8 mouse cellular contexts compared by ENCODE assay signal in the genomic region with DNA sequence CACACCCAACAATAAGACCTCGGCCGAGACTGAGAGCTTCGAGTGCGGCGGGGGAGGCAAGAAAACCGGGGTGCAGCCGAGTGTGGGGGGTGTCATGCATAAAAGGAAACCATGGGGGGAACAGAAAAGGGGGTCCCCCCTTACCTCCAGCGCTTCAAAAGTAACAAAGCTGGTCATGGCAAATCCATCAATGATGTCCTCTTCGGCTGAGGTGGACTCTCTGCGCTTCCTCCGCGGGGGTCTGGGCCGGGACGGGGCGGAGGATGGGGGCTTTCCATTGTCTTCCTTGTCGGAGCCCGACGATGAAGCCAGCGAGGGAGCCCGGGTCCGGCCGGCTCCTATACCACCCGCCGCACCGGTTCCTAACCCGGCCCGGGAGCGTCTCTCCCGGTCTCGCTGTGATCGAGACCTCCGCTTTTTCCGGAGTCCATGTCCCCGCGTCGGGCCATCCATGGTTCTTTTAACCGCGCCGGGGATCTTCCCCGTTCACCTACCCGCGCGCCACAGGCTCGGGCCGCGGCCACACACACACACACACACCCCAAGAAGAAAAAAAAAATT. TPM values are rescaled to one million over a fixed set of nuclear protein-coding genes. Genes with fewer than 3 reads are reported as not detected.
DNase-seq lines count a peak whose midpoint lies in the region; ATAC-seq lines count a peak whose summit lies in the region.

No protein-coding gene starts in this region.

- peak overlapping the region; percentile 85 for H3K9ac ChIP-seq in intestine, embryonic 14.5 days (ENCODE audit: low read length)
- H3K9ac ChIP-seq in liver, embryonic 13.5 days: peak overlapping the region; percentile 52

- peaks cover 64% of the 10 kb centered on the region for H3K27me3 ChIP-seq in megakaryocyte, embryonic 14.5 days (replicated peaks)
- H3K27me3 ChIP-seq in intestine, embryonic 14.5 days (replicated peaks; ENCODE audit: control insufficient read depth, insufficient read depth, low read length): no peaks in the 10 kb centered on the region
- peaks cover 54% of the 10 kb centered on the region for H3K27me3 ChIP-seq in liver, embryonic 13.5 days

- intact Hi-C loops in gastrocnemius, postnatal 14 days (cut with DNase I; ENCODE audit: low total_unique reads): no loop called here

- peaks cover 28% of the 10 kb centered on the region for H3K4me1 ChIP-seq in megakaryocyte, embryonic 14.5 days
- H3K4me1 ChIP-seq in intestine, embryonic 14.5 days (replicated peaks; ENCODE audit: control insufficient read depth, insufficient read depth, low read length): peaks cover 14% of the 10 kb centered on the region; the same call in 1 of the 2 replicates
- H3K4me1 ChIP-seq in liver, embryonic 13.5 days (replicated peaks): peaks cover 16% of the 10 kb centered on the region

- DNase-seq in cerebellum, adult 8-10 months: peak; percentile 41
- DNase-seq in gastrocnemius, postnatal 14 days: peak; percentile 25
- peak; percentile 77 for DNase-seq in intestine, embryonic 14.5 days (ENCODE audit: low spot score)
- DNase-seq in liver, embryonic 13.5 days: no peak
- peak; percentile 41 for DNase-seq in ovary, postnatal 36 days (ENCODE audit: low spot score)

- H3K4me2 ChIP-seq in intestine, embryonic 14.5 days (ENCODE audit: low read length): peak overlapping the region; percentile 68
- H3K4me2 ChIP-seq in liver, embryonic 13.5 days: peak overlapping the region; percentile 69

- peak overlapping the region; percentile 81 for H3K4me3 ChIP-seq in megakaryocyte, embryonic 14.5 days (replicated peaks)
- peak overlapping the region; percentile 70 for H3K4me3 ChIP-seq in intestine, embryonic 14.5 days (ENCODE audit: low read depth, low read length)
- H3K4me3 ChIP-seq in liver, embryonic 13.5 days (replicated peaks): peak overlapping the region; percentile 60

- peak overlapping the region; percentile 93 for H3K27ac ChIP-seq in intestine, embryonic 14.5 days (ENCODE audit: low read depth)
- H3K27ac ChIP-seq in liver, embryonic 13.5 days: no peak overlapping the region

- no peak for ATAC-seq in megakaryocyte, adult 5-6 weeks (ENCODE audit: poor library complexity, severe bottlenecking)
- ATAC-seq in intestine, embryonic 14.5 days (replicated peaks; ENCODE audit: low FRiP score, low TSS enrichment, low read depth): no peak
- ATAC-seq in liver, embryonic 13.5 days (ENCODE audit: low read depth): no peak
- no peak for ATAC-seq in inflammation-experienced regulatory T-cells, adult 6 months

- H3K36me3 ChIP-seq in megakaryocyte, embryonic 14.5 days (replicated peaks; ENCODE audit: low read length): no peaks in the 10 kb centered on the region
- H3K36me3 ChIP-seq in intestine, embryonic 14.5 days (ENCODE audit: control insufficient read depth, insufficient read depth, low read length): no peaks in the 10 kb centered on the region
- H3K36me3 ChIP-seq in liver, embryonic 13.5 days: no peaks in the 10 kb centered on the region

- no peaks in the 10 kb centered on the region for H3K9me3 ChIP-seq in megakaryocyte, embryonic 14.5 days
- H3K9me3 ChIP-seq in intestine, embryonic 14.5 days (ENCODE audit: control insufficient read depth, low read length): no peaks in the 10 kb centered on the region
- no peaks in the 10 kb centered on the region for H3K9me3 ChIP-seq in liver, embryonic 13.5 days (replicated peaks)

- WGBS in intestine, embryonic 14.5 days: under 1% methylated on average over 46 of the region's 46 CpGs
- WGBS in liver, embryonic 13.5 days (ENCODE audit: insufficient replicate concordance): under 1% methylated on average over 45 of the region's 46 CpGs

RNA-seq across cellular contexts. Expression of a gene that starts 1.7 kb away (rescaled TPM):
- polyA plus RNA-seq in megakaryocyte, embryonic 14.5 days (2012; ENCODE audit: insufficient read depth, low replicate concordance): 2.3 and 4.0 TPM in 2 replicates
- total RNA-seq in megakaryocyte, adult 5-6 weeks (2015): 0.36 and 0.42 TPM in 2 replicates
- 0.04 and 1.1 TPM in 2 replicates for total RNA-seq in megakaryocyte, adult 5-6 weeks (2017)
- 10 to 100 TPM; 19.4 to 30.5 TPM for total RNA-seq in gastrocnemius, postnatal 14 days (2021)
- 30.4 and 34.4 TPM in 2 replicates for polyA plus RNA-seq in intestine, embryonic 14.5 days (2014; fragmentation: Nextera tagmentation; extraction: Ambion mirVana)
- 1.5 TPM in 2 replicates for polyA plus RNA-seq in liver, embryonic 13.5 days (2015; fragmentation: Nextera tagmentation; extraction: Ambion mirVana)
- polyA plus RNA-seq in inflammation-experienced regulatory T-cells, adult 6 months (2017; shearing (Covaris generic)): not detected
